Mouse (Mus musculus): ENCODE data around the gene Ilf2.

DNA sequence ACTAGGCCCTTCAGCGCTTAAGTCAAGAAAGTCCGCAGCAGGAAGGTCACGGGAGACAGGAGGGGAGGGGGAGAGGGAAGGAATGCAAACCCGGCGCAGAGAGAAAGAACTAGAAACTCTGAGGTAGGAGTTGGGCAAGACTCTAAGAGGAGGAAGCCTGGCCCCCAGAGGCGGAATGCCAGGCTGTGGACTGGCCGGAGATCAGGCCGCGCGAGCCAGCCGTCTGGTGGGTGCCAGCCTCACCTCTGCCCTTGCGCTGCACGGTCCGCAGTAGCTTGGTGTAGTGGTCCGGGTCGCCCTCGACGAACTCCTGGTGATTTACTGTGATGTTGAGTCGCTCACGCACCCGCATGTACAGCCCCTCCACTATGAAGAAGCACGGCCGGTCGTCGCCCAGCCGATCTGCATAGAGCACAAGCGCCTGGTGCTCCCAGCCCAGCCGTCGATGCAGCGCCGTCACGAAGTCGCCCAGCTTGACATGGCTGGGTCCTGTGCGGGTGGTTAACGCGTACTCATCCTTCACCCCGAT lies 11.3 kb upstream of the Ilf2 start:
- no peak for TF ChIP-seq CTCF (IDR thresholded peaks at IDR 0.05; ENCODE audit: borderline replicate concordance, insufficient read depth, low read length)
- TF ChIP-seq POLR2A (IDR thresholded peaks at IDR 0.05; ENCODE audit: low read depth, low read length) = no peak
